Mouse (Mus musculus) heart, embryonic 14.5 days (tissue): ENCODE results near the gene Lin9. TPM values are rescaled to one million over a fixed set of nuclear protein-coding genes. Genes with fewer than 3 reads are reported as not detected.

Experiments
- ATAC-seq: fragments of 200-750 bp; cut with Nextera tagmentation; 2 replicates; pipeline ENCODE4 v1.8.0; 2017; ENCODE audit warnings: low read depth, moderate TSS enrichment; ENCODE audit not compliant: insufficient number of reproducible peaks, insufficient read depth, low FRiP score
- H3K27ac ChIP-seq, 2 experiments: fragments of 200-500 bp in 1 of 2; fragments of 300-500 bp in 1 of 2; sonication (generic) in 1 of 2; replicated peaks in 1 of 2; 2 replicates each; pipeline ENCODE4 v1.5.1; 2012 to 2014; ENCODE audit warnings: low read depth in 2 of 2, low read length in 2 of 2, control low read depth in 1 of 2, mild to moderate bottlenecking in 1 of 2, mixed read lengths in 1 of 2; ENCODE audit not compliant: control insufficient read depth in 1 of 2, insufficient read depth in 1 of 2
- H3K27me3 ChIP-seq: fragments of 300-500 bp; sonication (generic); 2 replicates; pipeline ENCODE4 v1.6.1; 2014; ENCODE audit warnings: mild to moderate bottlenecking, low read length, control low read depth; ENCODE audit not compliant: control insufficient read depth, insufficient read depth
- H3K36me3 ChIP-seq: fragments of 300-500 bp; sonication (generic); 2 replicates; pipeline ENCODE4 v1.6.1; 2014; ENCODE audit warnings: mild to moderate bottlenecking, control low read depth, low read length, mixed read lengths; ENCODE audit not compliant: control insufficient read depth, insufficient read depth
- H3K4me1 ChIP-seq, 2 experiments: fragments of 200-500 bp in 1 of 2; fragments of 300-500 bp in 1 of 2; sonication (generic) in 1 of 2; 2 replicates each; pipeline ENCODE4 v1.6.1; 2012 to 2014; ENCODE audit warnings: low read length in 2 of 2, control low read depth in 1 of 2, mixed read lengths in 1 of 2; ENCODE audit not compliant: control insufficient read depth in 2 of 2, insufficient read depth in 2 of 2
- H3K4me2 ChIP-seq: fragments of 300-500 bp; sonication (generic); 2 replicates; pipeline ENCODE4 v1.6.1; 2014; ENCODE audit warnings: mild to moderate bottlenecking, low read length
- H3K4me3 ChIP-seq, 2 experiments: fragments of 200-500 bp in 1 of 2; fragments of 300-500 bp in 1 of 2; sonication (generic) in 1 of 2; 2 replicates each; pipeline ENCODE4 v1.5.1; 2012 to 2014; ENCODE audit warnings: low read length in 2 of 2, mild to moderate bottlenecking in 2 of 2, control low read depth in 1 of 2, low read depth in 1 of 2, moderate library complexity in 1 of 2; ENCODE audit not compliant: control insufficient read depth in 1 of 2, insufficient read depth in 1 of 2
- H3K9ac ChIP-seq: fragments of 300-500 bp; sonication (generic); 2 replicates; pipeline ENCODE4 v1.6.1; 2014; ENCODE audit warnings: mild to moderate bottlenecking, low read length
- H3K9me3 ChIP-seq: fragments of 300-500 bp; sonication (generic); 2 replicates; pipeline ENCODE4 v1.6.1; 2016; ENCODE audit warnings: low read length, control low read depth; ENCODE audit not compliant: control insufficient read depth
- WGBS: fragments of 180-500 bp; shearing (Covaris S2); extraction: QIAGEN DNeasy Blood & Tissue Kit; methylation state at CpG from one replicate; pipeline ENCODE4 v1.1.7; 2014; 5-methylcytosine and 5-hydroxymethylcytosine counted together
- polyA plus RNA-seq: library from polyadenylated mRNA; unstranded; fragments of >200 nt; fragmentation: Nextera tagmentation; extraction: Ambion mirVana; gene quantifications from 2 replicates; pipeline ENCODE4 v1.2.1, GENCODE M21; 2014

Gene Lin9
- polyA plus RNA-seq, 1 experiment from 2014 or later, result 13.8 TPM

DNA sequence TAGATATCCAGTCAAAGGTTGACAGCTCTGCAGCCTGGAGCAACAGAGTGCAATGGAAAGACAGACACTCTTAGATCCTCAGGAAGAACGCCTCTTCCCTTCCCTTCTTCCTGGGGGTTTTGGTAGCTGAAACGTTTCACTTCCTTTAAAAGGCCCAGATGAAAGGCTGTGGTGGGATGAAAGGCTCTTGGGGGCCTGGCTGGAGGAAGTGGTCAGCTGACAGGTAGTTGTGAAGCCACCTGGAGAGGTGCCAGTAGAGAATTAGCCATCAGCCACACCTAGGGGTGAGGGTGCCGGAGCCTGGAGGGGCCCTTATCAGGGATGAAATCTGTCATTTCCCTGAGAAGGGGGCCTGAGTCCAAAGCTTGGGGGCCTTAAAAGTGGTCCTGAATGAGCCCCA lies 66.4 kb downstream of the Lin9 start:
- Histone ChIP-seq H3K27me3 (0 out of 2 replicates have a peak, but pooled peaks cover 3% of the 10 kb centered on the region), H3K4me3 (no peak overlapping the region), H3K27ac (no peak overlapping the region), H3K9me3 (no peaks in the 10 kb centered on the region), H3K9ac (no peak overlapping the region), H3K36me3 (no peaks in the 10 kb centered on the region), H3K4me2 (no peak overlapping the region), H3K4me1 (peaks cover 0 to 5% of the 10 kb centered on the region in 2 experiments; a peak in 2 of 4 replicates)
- no peak for ATAC-seq
- WGBS, result 36% methylated on average over 3 of the region's 3 CpGs

DNA sequence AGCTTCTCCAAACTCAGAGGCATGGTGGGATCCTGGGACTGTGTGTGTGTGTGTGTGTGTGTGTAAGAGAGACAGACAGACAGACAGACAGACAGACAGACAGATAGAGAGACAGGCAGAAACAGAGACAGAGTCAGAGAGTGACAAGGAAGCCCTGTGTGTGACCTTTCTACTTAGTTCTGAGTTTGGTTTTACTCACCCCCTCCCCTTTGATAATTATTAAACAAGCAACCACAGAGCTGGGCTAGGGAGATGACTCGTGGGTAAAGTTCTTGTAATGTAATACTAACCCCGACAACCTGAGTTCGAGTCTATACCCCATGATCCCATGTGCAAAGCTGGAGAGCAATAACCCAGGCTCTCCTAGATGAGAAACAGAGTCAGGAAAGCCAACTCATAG lies 66.9 kb downstream of the Lin9 start:
- H3K4me2 ChIP-seq, result no peak overlapping the region
- H3K27me3 ChIP-seq, result no peaks in the 10 kb centered on the region
- no peaks in the 10 kb centered on the region for H3K36me3 ChIP-seq
- no peak overlapping the region for H3K9ac ChIP-seq
- no peak overlapping the region for H3K4me3 ChIP-seq
- H3K27ac ChIP-seq, result no peak overlapping the region
- no peaks in the 10 kb centered on the region for H3K9me3 ChIP-seq
- H3K4me1 ChIP-seq, result peaks cover 0 to 5% of the 10 kb centered on the region in 2 experiments; a peak in 2 of 4 replicates
- ATAC-seq, result no peak
- 69% methylated on average over 3 of the region's 3 CpGs for WGBS

- Histone ChIP-seq H3K4me3 (no peak overlapping the region), H3K9ac (no peak overlapping the region), H3K27me3 (no peaks in the 10 kb centered on the region), H3K4me1 (peaks cover 0 to 5% of the 10 kb centered on the region in 2 experiments; a peak in 1 of 4 replicates), H3K9me3 (no peaks in the 10 kb centered on the region), H3K36me3 (no peaks in the 10 kb centered on the region), H3K27ac (no peak overlapping the region), H3K4me2 (no peak overlapping the region)
- 39% methylated on average over 14 of the region's 14 CpGs for WGBS
- ATAC-seq, result no peak
Observed at GRCm38 (mm10) chr1:180708935-180709776, 68.2 kb downstream of the Lin9 start.

DNA sequence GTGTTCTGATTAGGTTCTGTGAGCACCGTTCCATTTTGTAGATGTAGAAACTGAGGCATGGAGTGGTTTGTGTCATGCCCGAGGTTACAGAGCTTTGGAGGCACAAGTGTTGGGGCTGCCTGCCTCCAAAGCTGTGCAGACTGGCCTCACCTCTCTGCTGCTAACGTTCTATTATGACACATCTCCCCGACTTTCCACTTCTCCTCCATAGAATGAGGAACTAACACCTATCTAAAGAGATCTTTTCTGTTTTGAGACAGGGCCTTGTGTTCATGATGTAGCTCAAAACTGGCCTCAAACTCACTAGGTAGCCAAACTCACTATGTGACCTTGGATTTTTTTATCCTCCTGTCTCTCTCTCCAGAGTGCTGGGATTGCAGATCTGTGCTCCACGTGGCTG lies 77.8 kb downstream of the Lin9 start:
- WGBS, result 74% methylated on average over 5 of the region's 5 CpGs
- Histone ChIP-seq H3K9me3 (no peaks in the 10 kb centered on the region), H3K4me3 (no peak overlapping the region), H3K36me3 (no peaks in the 10 kb centered on the region), H3K9ac (no peak overlapping the region), H3K4me1 (no peaks in the 10 kb centered on the region), H3K27me3 (no peaks in the 10 kb centered on the region), H3K4me2 (no peak overlapping the region), H3K27ac (no peak overlapping the region)
- no peak for ATAC-seq

- Histone ChIP-seq H3K9me3 (no peaks in the 10 kb centered on the region), H3K27ac (no peak overlapping the region), H3K27me3 (no peaks in the 10 kb centered on the region), H3K4me3 (no peak overlapping the region), H3K36me3 (no peaks in the 10 kb centered on the region), H3K4me1 (no peaks in the 10 kb centered on the region), H3K9ac (no peak overlapping the region), H3K4me2 (no peak overlapping the region)
- no peak for ATAC-seq
- 71% methylated on average over 6 of the region's 6 CpGs for WGBS
Observed at GRCm38 (mm10) chr1:180719483-180719882, 78.5 kb downstream of the Lin9 start.

- ATAC-seq, result no peak
- Histone ChIP-seq H3K36me3 (no peaks in the 10 kb centered on the region), H3K9me3 (no peaks in the 10 kb centered on the region), H3K27ac (no peak overlapping the region), H3K4me3 (no peak overlapping the region), H3K4me1 (peaks cover 0 to 1% of the 10 kb centered on the region in 2 experiments; a peak in 1 of 4 replicates), H3K4me2 (no peak overlapping the region), H3K27me3 (no peaks in the 10 kb centered on the region), H3K9ac (no peak overlapping the region)
- WGBS, result 41% methylated on average over 5 of the region's 5 CpGs
Observed at GRCm38 (mm10) chr1:180719951-180720689, 79.2 kb downstream of the Lin9 start.

GRCm38 (mm10) chr1:180722608-180723007 lies 81.7 kb downstream of the Lin9 start:
- no peak overlapping the region for H3K4me3 ChIP-seq
- ATAC-seq, result no peak
- no peak overlapping the region for H3K27ac ChIP-seq
- H3K4me1 ChIP-seq, result peaks cover 2 to 10% of the 10 kb centered on the region in 2 experiments
- no peaks in the 10 kb centered on the region for H3K9me3 ChIP-seq
- no peaks in the 10 kb centered on the region for H3K27me3 ChIP-seq
- H3K4me2 ChIP-seq, result no peak overlapping the region
- no peak overlapping the region for H3K9ac ChIP-seq
- WGBS, result 46% methylated on average over 1 of the region's 1 CpGs
- no peaks in the 10 kb centered on the region for H3K36me3 ChIP-seq
